Mouse (Mus musculus) effector memory CD4-positive, alpha-beta T cell, adult 7 months (primary cell): ENCODE measurements around the gene Hoxa7. TPM values are rescaled to one million over a fixed set of nuclear protein-coding genes. Genes with fewer than 3 reads are reported as not detected.

ENCODE experiments used
- polyA plus RNA-seq: library from polyadenylated mRNA; unstranded; fragments of 100-300 nt; shearing (Covaris generic); gene quantifications from one replicate; pipeline ENCODE4 v1.2.1, GENCODE M21; 2017

The Hoxa7 gene
- polyA plus RNA-seq = 1.9 TPM

GRCm38 (mm10) chr6:52221337-52221992, at the start of gene Hoxa7:
Hoxa7 (minus strand) TSS chr6:52221854.

DNA sequence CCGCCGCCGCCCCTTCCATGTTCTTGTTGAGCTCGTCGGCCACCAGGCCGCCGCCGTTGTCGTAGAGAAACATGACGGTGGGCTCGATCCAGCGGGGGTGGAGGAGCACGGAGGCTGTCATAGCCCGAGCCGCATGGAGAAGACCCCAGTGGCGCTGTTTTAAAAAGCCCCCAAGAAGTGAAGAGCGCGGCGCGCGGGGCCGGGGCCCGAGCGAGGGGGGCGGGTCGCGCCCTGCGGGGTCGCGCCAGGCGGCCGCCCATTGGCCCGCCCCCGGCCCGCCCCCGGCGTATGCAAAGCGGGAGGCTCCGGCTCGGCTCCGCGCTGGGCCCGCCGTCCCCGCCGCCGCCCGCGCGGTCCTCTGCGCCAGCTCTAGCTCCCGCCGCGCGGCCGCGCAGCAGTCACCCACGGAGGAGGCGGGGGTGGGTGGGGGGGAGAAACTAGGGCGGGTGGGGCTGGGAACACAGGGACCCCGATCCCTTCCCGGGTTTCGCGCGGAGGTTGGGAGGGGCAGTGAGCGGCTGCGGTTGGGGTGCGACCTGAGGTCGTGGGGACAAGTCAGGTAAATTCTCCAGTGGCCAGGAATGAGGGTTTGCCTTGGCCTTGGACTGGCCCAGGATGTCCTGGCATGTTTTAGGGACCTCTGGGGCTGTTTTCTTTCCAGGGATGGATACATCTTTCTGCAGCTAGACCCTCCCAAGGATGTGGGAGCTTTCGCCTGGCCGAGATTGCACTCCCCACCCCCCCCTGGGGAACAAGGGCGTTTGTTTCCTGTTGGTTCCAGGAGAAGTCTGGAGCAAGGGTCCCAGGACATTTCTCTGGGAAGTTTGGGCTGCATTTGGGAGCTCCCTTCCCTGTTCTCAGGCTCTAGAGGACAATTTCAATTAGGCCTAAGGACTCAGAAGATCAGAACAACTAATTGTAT, 39.3 kb upstream of the Hoxa7 start, which contains the start of gene Hoxa13:
Gene Hoxa13, minus strand, starts transcription at position 227 of the 922 bp plus-strand sequence.

GRCm38 (mm10) chr6:52245757-52246142, 24.1 kb upstream of the Hoxa7 start, which contains the start of gene Hoxa11:
Hoxa11 (minus strand) TSS chr6:52245810.

GRCm38 (mm10) chr6:52240389-52241000, 18.8 kb upstream of the Hoxa7 start, which contains the start of gene Hoxa10:
Hoxa10 (minus strand) TSS chr6:52240854.

GRCm38 (mm10) chr6:52230516-52231165, 9.0 kb upstream of the Hoxa7 start, which contains the start of gene Hoxa9:
Hoxa9 (minus strand) TSS chr6:52231089.

GRCm38 (mm10) chr6:52213119-52213986, 8.3 kb downstream of the Hoxa7 start, which contains the start of the genes Hoxa3 and Gm28308:
Hoxa3 (minus strand) TSS chr6:52213336.
Gm28308 (minus strand) TSS chr6:52213339.

DNA sequence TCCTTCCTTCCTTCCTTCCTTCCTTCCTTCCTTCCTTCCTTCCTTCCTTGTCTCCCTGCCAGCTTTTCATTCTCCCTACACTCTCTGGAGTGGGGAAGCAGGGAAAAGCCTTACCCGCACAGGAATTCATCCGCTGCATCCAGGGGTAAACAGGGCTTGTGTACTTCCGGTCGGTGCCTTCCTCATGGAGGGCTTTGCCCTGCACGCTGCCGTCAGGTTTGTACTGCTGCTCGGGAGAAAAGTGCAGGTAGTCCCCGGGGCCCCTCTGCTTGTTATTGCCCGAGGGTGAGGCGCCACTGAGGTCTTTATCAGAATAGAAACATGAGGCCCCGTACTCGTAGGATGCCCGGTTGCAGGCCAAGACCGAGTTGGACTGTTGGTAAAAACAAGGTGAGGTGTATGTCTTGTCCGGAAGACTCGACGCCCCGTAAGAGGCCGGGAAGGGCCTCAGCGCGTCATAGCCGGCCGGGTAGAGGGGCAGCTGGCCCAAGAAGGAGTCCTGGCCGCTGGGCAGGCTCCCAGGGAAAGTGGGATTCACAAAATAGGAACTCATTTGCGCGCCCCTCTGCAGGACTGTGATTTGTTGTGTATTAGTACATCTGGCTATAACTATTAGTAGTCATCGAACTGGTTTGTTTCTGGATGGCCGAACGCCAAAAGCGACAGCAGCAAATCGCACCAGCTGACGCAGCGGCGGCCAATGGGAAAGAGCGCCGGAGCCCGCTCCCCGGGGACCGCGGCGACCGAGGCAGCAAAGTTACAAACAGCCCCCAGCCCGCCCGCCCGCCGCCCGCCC, 13.4 kb downstream of the Hoxa7 start, which contains the start of gene Hoxa6:
Gene Hoxa6, minus strand, starts transcription at position 651 of the 796 bp plus-strand sequence.

DNA sequence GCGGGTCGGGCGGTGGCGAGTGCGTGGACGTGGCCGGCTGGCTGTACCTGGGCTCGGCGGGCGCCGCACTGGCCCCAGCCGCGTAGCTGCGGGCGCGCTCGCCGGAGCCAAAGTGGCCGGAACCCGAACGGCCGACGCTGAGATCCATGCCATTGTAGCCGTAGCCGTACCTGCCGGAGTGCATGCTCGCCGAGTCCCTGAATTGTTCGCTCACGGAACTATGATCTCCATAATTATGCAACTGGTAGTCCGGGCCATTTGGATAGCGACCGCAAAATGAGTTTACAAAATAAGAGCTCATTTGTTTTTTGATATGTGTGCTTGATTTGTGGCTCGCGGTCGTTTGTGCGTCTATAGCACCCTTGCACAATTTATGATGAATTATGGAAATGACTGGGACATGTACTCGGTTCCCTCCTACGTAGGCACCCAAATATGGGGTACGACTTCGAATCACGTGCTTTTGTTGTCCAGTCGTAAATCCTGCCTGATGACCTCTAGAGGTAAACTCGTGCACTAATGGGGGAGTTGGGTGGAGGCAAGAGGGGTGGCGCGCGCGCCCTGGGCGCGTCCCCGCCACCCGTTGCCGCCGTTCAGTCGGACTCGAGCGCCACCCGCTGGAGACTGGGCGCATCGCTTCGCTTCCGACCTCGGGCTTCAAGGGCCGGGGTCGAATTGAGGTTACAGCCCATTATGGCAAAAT, 17.5 kb downstream of the Hoxa7 start, which contains the start of gene Hoxa5:
Gene Hoxa5, minus strand, starts transcription at position 538 of the 703 bp plus-strand sequence.

GRCm38 (mm10) chr6:52190906-52191810, 30.5 kb downstream of the Hoxa7 start, which contains the start of gene Hoxa4:
Hoxa4 (minus strand) TSS chr6:52191753.

GRCm38 (mm10) chr6:52177061-52177735, 44.5 kb downstream of the Hoxa7 start, which contains the start of gene 5730596B20Rik:
5730596B20Rik (plus strand) TSS chr6:52177498.

GRCm38 (mm10) chr6:52164626-52165440, 56.8 kb downstream of the Hoxa7 start, which contains the start of gene Hoxa2:
Hoxa2 (minus strand) TSS chr6:52164831.

Other genes starting within 250 kb of the Hoxa7 start
- 14.2 TPM for gene Skap2, start 209.3 kb downstream of the Hoxa7 start, polyA plus RNA-seq
- not detected for gene Hoxa1, start 63.5 kb downstream of the Hoxa7 start, polyA plus RNA-seq
- not detected for gene Hoxa2, start 57.0 kb downstream of the Hoxa7 start, polyA plus RNA-seq
- gene 5730596B20Rik, start 44.4 kb downstream of the Hoxa7 start, polyA plus RNA-seq = not detected
- not detected for gene Hoxa4, start 30.1 kb downstream of the Hoxa7 start, polyA plus RNA-seq
- not detected for gene Hoxa5, start 17.3 kb downstream of the Hoxa7 start, polyA plus RNA-seq
- gene Hoxa6, start 13.1 kb downstream of the Hoxa7 start, polyA plus RNA-seq = not detected
- gene Hoxa3, start 8.5 kb downstream of the Hoxa7 start, polyA plus RNA-seq = not detected
- not detected for gene Gm28308, start 8.5 kb downstream of the Hoxa7 start, polyA plus RNA-seq
- gene Hoxa9, start 9.2 kb upstream of the Hoxa7 start, polyA plus RNA-seq = 0.90 TPM
- not detected for gene Hoxa10, start 19.0 kb upstream of the Hoxa7 start, polyA plus RNA-seq
- not detected for gene Hoxa11, start 24.0 kb upstream of the Hoxa7 start, polyA plus RNA-seq
- not detected for gene Hoxa13, start 39.0 kb upstream of the Hoxa7 start, polyA plus RNA-seq
- gene Evx1, start 91.6 kb upstream of the Hoxa7 start, polyA plus RNA-seq = 0.55 TPM